Mouse (Mus musculus): ENCODE data around the gene Zfp114. TPM values are rescaled to one million over a fixed set of nuclear protein-coding genes. Genes with fewer than 3 reads are reported as not detected.
A peak's percentile ranks its signal among the peaks of the same experiment; 100 is the strongest.

Gene Zfp114
- polyA plus RNA-seq (2015; fragmentation: Nextera tagmentation; extraction: Ambion mirVana) = 0.90 and 1.1 TPM in 2 replicates

DNA sequence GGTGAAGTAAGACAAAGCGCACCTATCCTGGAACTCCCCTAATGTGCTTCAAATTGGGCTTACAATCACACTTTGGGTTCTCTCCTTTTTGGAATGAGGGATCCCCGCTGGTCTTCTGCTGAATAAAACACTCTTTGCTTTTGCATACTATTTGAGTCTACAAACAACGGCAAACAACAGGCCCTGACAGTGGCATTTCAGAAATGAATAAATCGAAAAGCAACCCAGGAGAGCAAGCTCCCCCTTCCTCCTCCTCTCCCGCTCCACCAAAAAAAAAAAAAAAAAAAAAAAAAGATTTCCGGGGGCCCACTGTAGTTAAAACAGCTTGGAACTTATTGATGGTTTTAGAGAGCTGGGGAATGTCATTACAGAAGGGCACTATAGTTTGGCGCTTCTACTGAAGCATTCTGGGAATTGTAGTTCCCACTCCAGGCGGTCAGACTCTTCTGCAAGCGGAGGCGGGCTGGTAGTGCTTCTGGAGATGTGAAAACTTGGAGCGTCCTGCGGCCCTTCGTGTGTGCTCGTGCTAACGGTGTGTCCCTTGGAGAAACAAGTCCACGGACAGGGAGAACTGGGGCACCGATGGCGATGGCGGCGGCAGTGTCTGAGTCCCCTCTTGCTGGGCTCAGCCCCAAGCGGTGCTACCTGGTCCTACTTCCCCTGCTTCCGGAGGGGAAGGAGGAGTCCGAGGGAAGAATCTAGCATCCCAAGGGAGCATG, at the start of gene Zfp114:
Gene Zfp114 (plus strand): TSS at position 443 of the 719 bp plus-strand sequence.
- Histone ChIP-seq H3K9ac (replicated peaks; ENCODE audit: low read depth) (no peak within 1 kb of the TSS; the same call in 1 of the 2 replicates), H3K27ac (ENCODE audit: low read length) (no peak within 1 kb of the TSS), H3K4me3 (ENCODE audit: low read depth, low read length) (peak within 1 kb of the TSS; percentile 46), H3K4me2 (replicated peaks; ENCODE audit: low read depth, low read length) (peak within 1 kb of the TSS; percentile 58), H3K9me3 (ENCODE audit: low read length) (no peaks in the 10 kb centered on the region), H3K36me3 (ENCODE audit: insufficient read depth, low read length) (no peaks in the 10 kb centered on the region), H3K4me1 (ENCODE audit: insufficient read depth, low read depth, low read length) (no peaks in the 10 kb centered on the region), H3K27me3 (replicated peaks; ENCODE audit: insufficient read depth, low read length) (no peaks in the 10 kb centered on the region)
- TF ChIP-seq EP300 (IDR thresholded peaks at IDR 0.05) (no peak), CTCF (IDR thresholded peaks at IDR 0.05) (peak; percentile 28)
- WGBS = 12% methylated on average over 23 of the region's 23 CpGs
- peak; percentile 80 for DNase-seq (ENCODE audit: low spot score)
- ATAC-seq = peak; percentile 92

DNA sequence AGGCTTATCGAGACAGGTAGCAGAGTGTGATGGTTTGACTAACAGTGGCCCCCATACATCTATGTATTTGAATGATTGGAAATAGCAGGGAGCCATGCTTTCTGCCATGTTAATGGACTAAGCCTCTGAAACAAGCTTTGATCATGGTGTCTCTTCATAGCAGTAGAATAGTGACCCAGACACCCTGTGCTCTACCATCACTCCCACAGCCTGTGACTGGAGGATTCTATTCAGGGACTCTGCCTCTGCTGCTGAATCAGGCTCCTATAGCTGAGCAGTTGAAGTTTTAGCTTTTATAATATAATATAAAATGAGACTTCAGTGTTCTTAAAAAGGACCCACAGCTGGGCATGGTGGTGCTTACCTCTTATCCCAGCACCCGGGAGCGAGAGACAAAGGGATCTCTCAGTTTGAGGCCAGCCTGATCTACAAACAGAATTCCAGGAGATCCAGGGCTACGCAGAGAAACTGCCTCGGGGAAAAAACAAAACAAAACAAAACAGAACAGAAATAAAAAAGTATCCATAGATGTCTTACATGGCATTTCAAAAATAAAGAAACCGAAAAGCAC, 41.4 kb upstream of the Zfp114 start:
- Histone ChIP-seq H3K27me3 (replicated peaks; ENCODE audit: insufficient read depth, low read length) (no peaks in the 10 kb centered on the region), H3K36me3 (ENCODE audit: insufficient read depth, low read length) (no peaks in the 10 kb centered on the region), H3K27ac (ENCODE audit: low read length) (no peak overlapping the region), H3K9me3 (ENCODE audit: low read length) (no peaks in the 10 kb centered on the region), H3K4me3 (ENCODE audit: low read depth, low read length) (peak overlapping the region; percentile 69), H3K4me1 (ENCODE audit: insufficient read depth, low read depth, low read length) (0 out of 2 replicates have a peak, but pooled peaks cover 6% of the 10 kb centered on the region), H3K9ac (replicated peaks; ENCODE audit: low read depth) (peak overlapping the region; percentile 62; the same call in 1 of the 2 replicates), H3K4me2 (replicated peaks; ENCODE audit: low read depth, low read length) (peak overlapping the region; percentile 66)
- no peak for TF ChIP-seq EP300 (IDR thresholded peaks at IDR 0.05)
- TF ChIP-seq CTCF (IDR thresholded peaks at IDR 0.05) = no peak
- WGBS = 16% methylated on average over 6 of the region's 6 CpGs
- ATAC-seq (peak; percentile 15; the same call in 1 of the 2 replicates), DNase-seq (ENCODE audit: low spot score) (no peak)

DNA sequence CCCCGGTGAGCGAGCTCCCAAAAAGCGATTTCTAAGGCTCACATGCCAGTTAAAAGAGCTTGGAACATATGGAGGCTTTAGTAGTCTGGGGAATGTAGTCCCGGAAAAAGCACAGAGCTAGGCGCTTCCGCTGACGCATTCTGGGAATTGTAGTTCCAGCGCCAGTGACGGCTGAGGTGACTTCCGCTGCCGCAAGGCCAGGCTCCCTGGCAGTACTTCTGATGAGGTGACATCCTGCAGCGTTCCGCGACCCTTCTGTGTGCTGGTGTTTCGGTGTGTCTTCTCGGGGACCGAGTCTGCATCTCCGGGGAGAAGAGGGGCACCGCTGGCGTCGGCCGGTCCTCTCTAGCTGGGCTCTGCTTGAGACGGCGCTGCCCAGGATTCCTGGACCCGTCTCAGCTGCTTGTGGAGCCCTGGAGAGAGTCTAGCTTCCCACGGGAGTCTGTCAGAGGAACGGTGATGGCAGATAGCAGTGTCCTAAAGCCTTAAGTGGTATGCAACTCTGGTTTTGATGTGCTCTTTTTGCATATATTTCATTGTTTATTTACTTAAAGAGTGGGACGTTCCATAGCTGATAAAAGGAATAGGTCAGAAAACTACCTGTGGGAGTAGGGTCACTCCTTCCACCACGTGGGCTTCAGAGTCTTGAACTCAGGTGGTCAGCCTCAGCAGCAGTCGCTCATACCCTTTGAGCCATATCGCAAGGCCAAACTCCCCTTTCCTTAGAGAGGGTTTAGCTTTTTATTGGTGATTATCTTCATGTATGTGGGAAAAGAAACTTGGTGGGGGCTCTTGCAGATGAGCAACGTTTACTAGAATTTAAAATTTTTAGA, 40.6 kb upstream of the Zfp114 start, which contains the start of gene Zfp235:
Gene Zfp235 (plus strand): TSS at position 174 of the 833 bp plus-strand sequence.
- Histone ChIP-seq H3K4me3 (ENCODE audit: low read depth, low read length) (peak within 1 kb of the TSS; percentile 69), H3K27ac (ENCODE audit: low read length) (no peak within 1 kb of the TSS), H3K27me3 (replicated peaks; ENCODE audit: insufficient read depth, low read length) (no peaks in the 10 kb centered on the region), H3K36me3 (ENCODE audit: insufficient read depth, low read length) (no peaks in the 10 kb centered on the region), H3K4me1 (ENCODE audit: insufficient read depth, low read depth, low read length) (0 out of 2 replicates have a peak, but pooled peaks cover 6% of the 10 kb centered on the region), H3K4me2 (replicated peaks; ENCODE audit: low read depth, low read length) (peak within 1 kb of the TSS; percentile 66), H3K9me3 (ENCODE audit: low read length) (no peaks in the 10 kb centered on the region), H3K9ac (replicated peaks; ENCODE audit: low read depth) (peak within 1 kb of the TSS; percentile 62)
- TF ChIP-seq EP300 (IDR thresholded peaks at IDR 0.05) (no peak), CTCF (IDR thresholded peaks at IDR 0.05) (no peak)
- peak; percentile 93 for DNase-seq (ENCODE audit: low spot score)
- 3% methylated on average over 32 of the region's 32 CpGs for WGBS
- peak; percentile 99 for ATAC-seq

DNA sequence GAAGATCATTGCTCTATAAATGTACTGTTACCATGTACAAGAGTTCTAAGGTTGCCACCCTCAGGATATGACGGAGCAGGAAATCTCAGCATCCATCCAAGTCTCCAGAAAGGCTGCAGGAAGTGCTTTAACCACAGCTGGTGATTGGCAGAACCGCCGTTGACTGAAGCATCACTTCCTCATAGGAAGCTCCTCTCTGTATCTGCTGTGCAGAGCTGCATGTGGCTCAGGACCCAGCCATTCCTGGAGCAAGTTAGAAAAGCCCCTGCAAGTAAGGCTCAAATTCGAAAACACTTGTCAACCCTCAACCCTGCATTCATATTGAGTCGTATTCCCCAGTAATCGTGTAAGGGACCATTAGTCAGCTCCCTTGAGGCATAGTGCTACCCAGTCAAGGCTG, 32.3 kb upstream of the Zfp114 start:
- Histone ChIP-seq H3K4me2 (replicated peaks; ENCODE audit: low read depth, low read length) (no peak overlapping the region), H3K4me3 (ENCODE audit: low read depth, low read length) (no peak overlapping the region), H3K4me1 (ENCODE audit: insufficient read depth, low read depth, low read length) (no peaks in the 10 kb centered on the region), H3K9ac (replicated peaks; ENCODE audit: low read depth) (no peak overlapping the region), H3K27me3 (replicated peaks; ENCODE audit: insufficient read depth, low read length) (no peaks in the 10 kb centered on the region), H3K9me3 (ENCODE audit: low read length) (no peaks in the 10 kb centered on the region), H3K36me3 (ENCODE audit: insufficient read depth, low read length) (peaks cover 12% of the 10 kb centered on the region; the same call in 1 of the 2 replicates), H3K27ac (ENCODE audit: low read length) (no peak overlapping the region)
- TF ChIP-seq EP300 (IDR thresholded peaks at IDR 0.05) = no peak
- TF ChIP-seq CTCF (IDR thresholded peaks at IDR 0.05) = no peak
- ATAC-seq (no peak), DNase-seq (ENCODE audit: low spot score) (no peak)
- 91% methylated on average over 6 of the region's 6 CpGs for WGBS

DNA sequence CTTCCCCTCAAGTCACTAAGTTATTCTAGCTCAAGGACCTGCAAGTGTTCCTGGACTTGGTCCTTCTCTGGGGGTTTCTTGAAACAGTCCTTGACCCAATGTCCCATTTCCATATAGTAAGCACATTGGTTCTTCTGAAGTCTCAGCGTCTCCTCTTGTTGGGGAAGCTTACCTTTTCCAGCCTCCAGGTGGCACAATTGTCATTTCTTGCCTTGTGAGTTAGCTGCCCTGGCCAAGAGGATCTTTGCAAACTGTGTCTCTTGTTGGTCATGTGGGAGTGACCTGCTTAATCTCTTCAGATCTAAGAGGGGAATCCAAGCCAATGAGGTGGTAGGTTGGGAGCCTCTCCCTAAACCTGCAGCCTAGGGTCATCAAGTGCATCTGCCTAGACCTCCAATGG, 21.6 kb upstream of the Zfp114 start:
- no peaks in the 10 kb centered on the region for H3K4me1 ChIP-seq (ENCODE audit: insufficient read depth, low read depth, low read length)
- no peak for ATAC-seq
- no peak overlapping the region for H3K27ac ChIP-seq (ENCODE audit: low read length)
- WGBS = 6% methylated on average over 1 of the region's 1 CpGs
- no peaks in the 10 kb centered on the region for H3K9me3 ChIP-seq (ENCODE audit: low read length)
- no peak overlapping the region for H3K4me3 ChIP-seq (ENCODE audit: low read depth, low read length)
- TF ChIP-seq EP300 (IDR thresholded peaks at IDR 0.05) (no peak), CTCF (IDR thresholded peaks at IDR 0.05) (peak; percentile 53)
- no peak overlapping the region for H3K9ac ChIP-seq (replicated peaks; ENCODE audit: low read depth)
- H3K27me3 ChIP-seq (replicated peaks; ENCODE audit: insufficient read depth, low read length) = no peaks in the 10 kb centered on the region
- H3K36me3 ChIP-seq (ENCODE audit: insufficient read depth, low read length) = no peaks in the 10 kb centered on the region
- DNase-seq (ENCODE audit: low spot score) = no peak
- no peak overlapping the region for H3K4me2 ChIP-seq (replicated peaks; ENCODE audit: low read depth, low read length)

DNA sequence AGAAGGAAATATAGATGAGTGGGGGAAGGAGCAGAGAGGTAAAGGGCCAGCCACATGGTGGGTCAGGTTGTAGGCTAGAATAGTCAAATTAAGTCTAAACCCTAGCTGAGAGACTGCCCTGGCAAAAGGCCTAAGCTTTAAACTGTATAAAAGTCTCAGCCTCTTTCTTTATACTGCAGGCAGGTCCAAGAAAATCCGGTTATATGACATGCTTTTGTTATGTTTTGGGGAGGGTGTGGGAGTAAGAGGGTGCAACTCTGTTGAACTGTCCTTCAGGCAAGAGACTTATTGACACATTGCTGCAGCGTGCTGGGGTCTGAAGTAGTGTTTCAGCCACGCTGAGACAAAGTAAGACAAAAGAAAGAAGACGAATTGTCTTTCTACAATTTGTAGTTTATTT, 2.7 kb upstream of the Zfp114 start:
- TF ChIP-seq CTCF (IDR thresholded peaks at IDR 0.05) (no peak), EP300 (IDR thresholded peaks at IDR 0.05) (no peak)
- DNase-seq (ENCODE audit: low spot score) (no peak), ATAC-seq (no peak)
- no peaks in the 10 kb centered on the region for H3K4me1 ChIP-seq (ENCODE audit: insufficient read depth, low read depth, low read length)
- no peak overlapping the region for H3K4me2 ChIP-seq (replicated peaks; ENCODE audit: low read depth, low read length)
- WGBS = 48% methylated on average over 4 of the region's 4 CpGs
- H3K27ac ChIP-seq (ENCODE audit: low read length) = no peak overlapping the region
- no peaks in the 10 kb centered on the region for H3K36me3 ChIP-seq (ENCODE audit: insufficient read depth, low read length)
- no peaks in the 10 kb centered on the region for H3K27me3 ChIP-seq (replicated peaks; ENCODE audit: insufficient read depth, low read length)
- no peak overlapping the region for H3K4me3 ChIP-seq (ENCODE audit: low read depth, low read length)
- H3K9me3 ChIP-seq (ENCODE audit: low read length) = no peaks in the 10 kb centered on the region
- no peak overlapping the region for H3K9ac ChIP-seq (replicated peaks; ENCODE audit: low read depth)

Data from lung, postnatal 0 days (tissue).